Mouse (Mus musculus): ENCODE data around the gene 1700029I15Rik.

GRCm38 (mm10) chr2:92388081-92388517 lies 5.8 kb downstream of the 1700029I15Rik start:
- no peak for TF ChIP-seq CTCF (IDR thresholded peaks at IDR 0.05; ENCODE audit: insufficient read depth, low read length)
- TF ChIP-seq POLR2A (IDR thresholded peaks at IDR 0.05; ENCODE audit: borderline replicate concordance, extremely low read depth, low read depth, low read length) = no peak
